Mouse (Mus musculus): Measurements from ENCODE around the gene Timp4.

- TF ChIP-seq CTCF (IDR thresholded peaks at IDR 0.05; ENCODE audit: low read depth, low read length) (no peak), POLR2A (IDR thresholded peaks at IDR 0.05; ENCODE audit: extremely low read depth, insufficient read depth, low read length) (no peak)
These were observed 7.8 kb downstream of the Timp4 start for GRCm38 (mm10) chr6:115244222-115244621.

Measured in liver, adult 2 months (tissue).